Mouse (Mus musculus) kidney, embryonic 14.5 days (tissue): Measurements from ENCODE around the gene Iqschfp. TPM values are rescaled to one million over a fixed set of nuclear protein-coding genes. Genes with fewer than 3 reads are reported as not detected.

ENCODE experiments used
- ATAC-seq: fragments of 200-750 bp; cut with Nextera tagmentation; 2 replicates; pipeline ENCODE4 v1.8.0; 2017; ENCODE audit warnings: moderate number of reproducible peaks, mild to moderate bottlenecking, moderate TSS enrichment, moderate library complexity; ENCODE audit not compliant: low FRiP score, low TSS enrichment
- H3K27ac ChIP-seq: fragments of 300-500 bp; sonication (generic); 2 replicates; pipeline ENCODE4 v1.5.1; 2014; ENCODE audit warnings: low read depth, mild to moderate bottlenecking, low read length, moderate library complexity, mixed read lengths
- H3K27me3 ChIP-seq: fragments of 300-500 bp; sonication (generic); 2 replicates; pipeline ENCODE4 v1.6.1; 2014; ENCODE audit warnings: mild to moderate bottlenecking, low read length; ENCODE audit not compliant: control insufficient read depth, insufficient read depth
- H3K36me3 ChIP-seq: fragments of 300-500 bp; sonication (generic); 2 replicates; pipeline ENCODE4 v1.6.1; 2014; ENCODE audit warnings: low read length, mixed read lengths; ENCODE audit not compliant: control insufficient read depth, insufficient read depth
- H3K4me1 ChIP-seq: fragments of 300-500 bp; sonication (generic); 2 replicates; pipeline ENCODE4 v1.6.1; 2014; ENCODE audit warnings: low read length, mixed read lengths; ENCODE audit not compliant: control insufficient read depth, insufficient read depth
- H3K4me2 ChIP-seq: fragments of 300-500 bp; sonication (generic); replicated peaks from 2 replicates; pipeline ENCODE4 v1.6.1; 2014; ENCODE audit warnings: low read depth, mild to moderate bottlenecking, low read length
- H3K4me3 ChIP-seq: fragments of 300-500 bp; sonication (generic); 2 replicates; pipeline ENCODE4 v1.5.1; 2014; ENCODE audit warnings: mild to moderate bottlenecking, low read length
- H3K9ac ChIP-seq: fragments of 300-500 bp; sonication (generic); 2 replicates; pipeline ENCODE4 v1.6.1; 2014; ENCODE audit warnings: low read depth, mild to moderate bottlenecking, low read length, moderate library complexity
- H3K9me3 ChIP-seq: fragments of 300-500 bp; sonication (generic); 2 replicates; pipeline ENCODE4 v1.6.1; 2016; ENCODE audit warnings: low read length; ENCODE audit not compliant: control insufficient read depth
- WGBS: fragments of 180-500 bp; shearing (Covaris S2); extraction: QIAGEN DNeasy Blood & Tissue Kit; methylation state at CpG from one replicate; pipeline ENCODE4 v1.1.7; 2014; 5-methylcytosine and 5-hydroxymethylcytosine counted together
- polyA plus RNA-seq: library from polyadenylated mRNA; unstranded; fragments of >200 nt; fragmentation: Nextera tagmentation; extraction: Ambion mirVana; gene quantifications from 2 replicates; pipeline ENCODE4 v1.2.1, GENCODE M21; 2014

Gene Iqschfp
- polyA plus RNA-seq, 1 experiment from 2014 or later, result not detected

DNA sequence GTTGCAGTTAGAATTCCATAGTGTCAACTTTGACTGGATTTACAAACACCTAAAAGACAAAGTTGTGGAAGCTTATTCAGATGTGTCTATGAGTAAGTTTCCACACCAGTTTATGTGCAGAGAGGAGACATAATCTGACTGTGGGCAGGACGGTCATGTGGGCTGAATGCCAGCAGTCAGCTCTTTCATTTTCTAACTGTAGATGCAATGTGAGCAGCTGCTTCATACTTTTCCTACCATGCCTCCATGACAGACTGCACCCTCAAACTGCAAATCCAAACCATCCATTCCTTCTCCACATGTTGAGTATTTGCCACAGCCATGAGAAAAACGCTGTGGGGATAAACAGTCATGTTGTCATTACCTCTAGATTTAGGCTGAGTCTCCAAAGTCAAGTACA is 528.9 kb downstream of the Iqschfp start:
- H3K4me1 ChIP-seq, result no peaks in the 10 kb centered on the region
- H3K4me2 ChIP-seq, result no peak overlapping the region
- H3K36me3 ChIP-seq, result no peaks in the 10 kb centered on the region
- H3K27me3 ChIP-seq, result no peaks in the 10 kb centered on the region
- H3K9ac ChIP-seq, result no peak overlapping the region
- H3K9me3 ChIP-seq, result no peaks in the 10 kb centered on the region
- 78% methylated on average over 2 of the region's 2 CpGs for WGBS
- no peak overlapping the region for H3K27ac ChIP-seq
- no peak overlapping the region for H3K4me3 ChIP-seq
- no peak for ATAC-seq

DNA sequence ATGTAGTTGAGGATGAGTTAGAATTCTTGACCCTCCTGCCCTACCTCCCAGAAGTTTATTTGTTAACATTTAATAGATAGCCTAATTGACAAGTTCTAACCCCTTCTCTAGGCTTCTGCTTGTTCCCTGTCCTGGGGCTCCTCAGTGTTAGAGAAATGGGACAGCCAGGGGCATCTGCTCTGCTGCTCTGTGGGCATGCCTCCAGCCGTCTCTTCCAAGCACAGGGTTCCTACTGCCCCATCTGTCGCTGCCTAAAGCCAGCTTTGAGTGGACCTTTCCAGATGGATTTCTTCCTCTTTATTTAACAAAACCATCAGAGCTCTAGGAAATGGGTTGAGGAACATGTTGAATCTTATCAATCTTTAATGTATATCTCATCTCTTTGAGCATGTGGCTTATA is 529.8 kb downstream of the Iqschfp start:
- Histone ChIP-seq H3K4me3 (no peak overlapping the region), H3K9ac (no peak overlapping the region), H3K27me3 (no peaks in the 10 kb centered on the region), H3K4me2 (no peak overlapping the region), H3K9me3 (no peaks in the 10 kb centered on the region), H3K27ac (no peak overlapping the region), H3K4me1 (no peaks in the 10 kb centered on the region), H3K36me3 (no peaks in the 10 kb centered on the region)
- 81% methylated on average over 2 of the region's 2 CpGs for WGBS
- no peak for ATAC-seq

GRCm38 (mm10) chr3:68428081-68428480 is 536.0 kb downstream of the Iqschfp start:
- 92% methylated on average over 5 of the region's 5 CpGs for WGBS
- no peak overlapping the region for H3K27ac ChIP-seq
- H3K4me1 ChIP-seq, result no peaks in the 10 kb centered on the region
- no peak overlapping the region for H3K9ac ChIP-seq
- no peak for ATAC-seq
- H3K4me2 ChIP-seq, result no peak overlapping the region
- H3K9me3 ChIP-seq, result no peaks in the 10 kb centered on the region
- H3K27me3 ChIP-seq, result no peaks in the 10 kb centered on the region
- no peak overlapping the region for H3K4me3 ChIP-seq
- no peaks in the 10 kb centered on the region for H3K36me3 ChIP-seq

DNA sequence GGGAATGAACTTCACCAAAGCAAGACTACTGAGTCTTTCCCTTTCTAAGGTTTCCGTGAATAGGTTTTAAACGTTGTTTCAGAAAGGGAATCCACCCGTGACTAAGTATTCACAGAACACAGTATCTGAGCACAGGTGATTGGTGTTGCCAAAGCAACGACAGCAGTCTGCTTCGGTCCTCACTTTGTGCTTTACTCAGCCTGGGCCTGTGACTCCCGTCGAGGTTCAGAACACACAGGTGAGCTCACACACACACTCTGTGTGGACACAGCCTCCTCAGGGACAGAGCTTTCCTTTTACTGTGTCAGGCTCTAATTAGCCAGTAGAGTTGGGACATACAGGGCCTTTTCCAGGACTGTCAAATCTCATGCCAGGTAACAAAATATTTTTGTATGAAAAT is 542.4 kb downstream of the Iqschfp start:
- H3K4me2 ChIP-seq, result no peak overlapping the region
- no peaks in the 10 kb centered on the region for H3K4me1 ChIP-seq
- no peak for ATAC-seq
- WGBS, result 53% methylated on average over 7 of the region's 7 CpGs
- no peaks in the 10 kb centered on the region for H3K9me3 ChIP-seq
- H3K9ac ChIP-seq, result no peak overlapping the region
- no peak overlapping the region for H3K4me3 ChIP-seq
- no peak overlapping the region for H3K27ac ChIP-seq
- no peaks in the 10 kb centered on the region for H3K36me3 ChIP-seq
- no peaks in the 10 kb centered on the region for H3K27me3 ChIP-seq

GRCm38 (mm10) chr3:68434897-68435296 is 542.9 kb downstream of the Iqschfp start:
- no peaks in the 10 kb centered on the region for H3K36me3 ChIP-seq
- 86% methylated on average over 2 of the region's 2 CpGs for WGBS
- H3K27ac ChIP-seq, result no peak overlapping the region
- ATAC-seq, result no peak
- no peaks in the 10 kb centered on the region for H3K27me3 ChIP-seq
- no peaks in the 10 kb centered on the region for H3K4me1 ChIP-seq
- H3K9ac ChIP-seq, result no peak overlapping the region
- H3K4me3 ChIP-seq, result no peak overlapping the region
- H3K4me2 ChIP-seq, result no peak overlapping the region
- no peaks in the 10 kb centered on the region for H3K9me3 ChIP-seq

DNA sequence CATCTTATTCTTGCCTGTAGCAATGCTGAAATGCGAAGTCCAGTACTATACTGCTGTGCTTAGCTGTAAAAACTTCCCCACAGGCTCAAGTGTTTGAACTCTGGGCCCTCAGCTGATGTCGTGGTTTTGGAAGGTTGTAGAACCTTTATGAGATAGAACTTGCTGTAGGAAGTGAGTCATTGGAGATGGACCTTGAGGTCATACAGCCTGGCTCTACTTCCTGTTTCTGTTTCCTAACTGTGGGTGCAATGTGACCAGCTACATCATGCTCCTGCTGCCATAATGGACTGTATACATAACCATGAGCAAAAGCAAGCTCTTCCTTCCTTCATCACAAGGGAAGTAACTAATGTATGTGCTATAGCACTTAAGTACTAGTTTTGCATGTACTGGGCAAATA is 556.4 kb downstream of the Iqschfp start:
- Histone ChIP-seq H3K27ac (no peak overlapping the region), H3K9me3 (no peaks in the 10 kb centered on the region), H3K4me1 (peaks cover 5% of the 10 kb centered on the region; the same call in 1 of the 2 replicates), H3K27me3 (no peaks in the 10 kb centered on the region), H3K4me2 (no peak overlapping the region), H3K9ac (no peak overlapping the region), H3K4me3 (no peak overlapping the region), H3K36me3 (no peaks in the 10 kb centered on the region)
- no peak for ATAC-seq
- 73% methylated on average over 2 of the region's 2 CpGs for WGBS

GRCm38 (mm10) chr3:68451634-68452033 is 559.6 kb downstream of the Iqschfp start:
- Histone ChIP-seq H3K4me3 (no peak overlapping the region), H3K27ac (no peak overlapping the region), H3K4me1 (peaks cover 5% of the 10 kb centered on the region; the same call in 1 of the 2 replicates), H3K36me3 (no peaks in the 10 kb centered on the region), H3K9ac (no peak overlapping the region), H3K27me3 (no peaks in the 10 kb centered on the region), H3K4me2 (no peak overlapping the region), H3K9me3 (no peaks in the 10 kb centered on the region)
- 96% methylated on average over 1 of the region's 1 CpGs for WGBS
- no peak for ATAC-seq

GRCm38 (mm10) chr3:68453266-68453665 is 561.2 kb downstream of the Iqschfp start:
- H3K27ac ChIP-seq, result no peak overlapping the region
- H3K36me3 ChIP-seq, result no peaks in the 10 kb centered on the region
- WGBS, result 5% methylated on average over 5 of the region's 5 CpGs
- no peaks in the 10 kb centered on the region for H3K27me3 ChIP-seq
- peaks cover 5% of the 10 kb centered on the region; the same call in 1 of the 2 replicates for H3K4me1 ChIP-seq
- peak overlapping the region; percentile 8; the same call in 1 of the 2 replicates for H3K4me2 ChIP-seq
- no peaks in the 10 kb centered on the region for H3K9me3 ChIP-seq
- H3K9ac ChIP-seq, result no peak overlapping the region
- H3K4me3 ChIP-seq, result no peak overlapping the region
- no peak for ATAC-seq

GRCm38 (mm10) chr3:68453719-68454455 is 561.9 kb downstream of the Iqschfp start:
- Histone ChIP-seq H3K4me3 (no peak overlapping the region), H3K9me3 (no peaks in the 10 kb centered on the region), H3K4me1 (peaks cover 5% of the 10 kb centered on the region; the same call in 1 of the 2 replicates), H3K9ac (no peak overlapping the region), H3K4me2 (no peak overlapping the region), H3K27ac (no peak overlapping the region), H3K36me3 (no peaks in the 10 kb centered on the region), H3K27me3 (no peaks in the 10 kb centered on the region)
- no peak for ATAC-seq
- 46% methylated on average over 10 of the region's 10 CpGs for WGBS
